Mouse (Mus musculus): ENCODE data around the gene Bmp6.

DNA sequence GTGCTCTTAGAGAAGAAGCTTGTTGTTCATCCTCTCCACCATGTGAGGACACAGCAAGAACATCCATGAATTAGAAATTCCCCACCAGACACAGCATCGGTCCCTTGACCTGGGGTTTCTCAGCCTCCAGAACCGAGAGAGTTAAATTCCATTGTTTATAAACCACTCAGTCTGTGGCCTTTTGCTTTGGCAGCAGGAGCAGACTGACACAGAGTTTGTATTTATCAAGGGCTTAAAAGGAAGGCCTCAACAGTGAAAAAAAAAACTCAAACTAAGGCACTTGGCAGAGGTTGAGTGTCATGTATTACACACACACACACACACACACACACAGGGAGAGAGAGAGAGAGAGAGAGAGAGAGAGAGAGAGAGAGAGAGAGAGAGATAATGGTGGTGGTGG, 17.5 kb upstream of the Bmp6 start:
- no peak for TF ChIP-seq CTCF (IDR thresholded peaks at IDR 0.05; ENCODE audit: extremely low read depth, insufficient read depth, insufficient read length, insufficient replicate concordance)
- TF ChIP-seq POLR2A (IDR thresholded peaks at IDR 0.05; ENCODE audit: low read depth, low read length), result no peak
